In the genomic region with DNA sequence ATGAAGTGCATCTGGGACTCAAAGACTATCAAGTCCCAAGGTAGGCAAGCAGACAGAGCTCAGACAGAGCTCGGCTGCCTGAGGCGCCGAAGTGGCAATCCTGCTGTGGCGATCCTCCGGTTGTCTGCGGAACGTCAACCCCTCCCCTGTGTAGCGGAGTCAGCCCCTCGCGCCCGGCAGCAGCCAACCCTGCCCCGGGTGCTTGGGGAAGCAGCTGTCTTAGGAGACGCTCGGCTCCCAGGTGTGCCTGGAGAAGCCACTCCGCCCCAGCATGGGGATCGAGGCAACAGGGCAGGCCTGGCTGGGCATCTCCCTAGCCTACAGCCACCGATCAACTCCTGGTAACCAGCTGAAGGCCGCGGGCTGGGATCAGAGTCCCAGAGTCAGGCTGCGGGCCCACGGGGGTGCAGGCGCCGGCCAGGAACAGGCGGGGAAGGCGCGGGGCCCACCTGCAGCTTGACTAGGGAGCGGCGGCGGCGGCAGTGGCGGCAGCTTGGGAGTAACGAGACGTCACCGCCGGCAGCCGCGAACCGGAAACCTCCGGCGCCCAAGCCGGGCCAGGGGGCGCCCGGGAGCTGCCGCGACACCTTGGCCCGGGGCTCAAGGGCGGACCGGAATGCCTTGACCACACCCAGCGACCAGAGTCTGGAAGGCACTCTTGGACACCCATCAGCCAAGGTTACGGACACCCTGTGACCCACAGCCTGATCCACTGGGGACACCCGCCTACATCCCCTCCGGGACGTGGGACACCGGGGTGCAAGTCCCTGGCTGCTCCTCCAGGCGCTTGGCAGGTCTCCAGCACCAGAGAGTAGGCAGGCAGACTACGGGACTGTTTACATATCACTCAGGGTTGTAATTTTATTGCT, we compare ENCODE assay signal across 8 mouse cellular contexts. TPM values are rescaled to one million over a fixed set of nuclear protein-coding genes. Genes with fewer than 3 reads are reported as not detected.
DNase-seq lines count a peak whose midpoint lies in the region; TF ChIP-seq lines count a peak whose summit lies in the region.

A gene (minus strand): TSS at position 800 of the 869 bp plus-strand sequence.

- H3K9me3 ChIP-seq in megakaryocyte, embryonic 14.5 days: no peaks in the 10 kb centered on the region

- 0 out of 2 replicates have a peak, but pooled peaks have one; percentile 17 for TF ChIP-seq POLR2A in cortical plate, adult 2 months (IDR thresholded peaks at IDR 0.05; ENCODE audit: extremely low read depth, insufficient read depth, low read length)

- no peak for TF ChIP-seq CTCF in cortical plate, adult 2 months (IDR thresholded peaks at IDR 0.05; ENCODE audit: extremely low read depth, insufficient read depth, low read length)

- H3K4me3 ChIP-seq in cortical plate, adult 2 months (ENCODE audit: insufficient read depth, low read length): peak within 1 kb of the TSS; percentile 75
- peak within 1 kb of the TSS; percentile 96 for H3K4me3 ChIP-seq in megakaryocyte, embryonic 14.5 days (replicated peaks)

- peaks cover 34% of the 10 kb centered on the region for H3K36me3 ChIP-seq in megakaryocyte, embryonic 14.5 days (replicated peaks; ENCODE audit: low read length)

- H3K27me3 ChIP-seq in megakaryocyte, embryonic 14.5 days (replicated peaks): no peaks in the 10 kb centered on the region

- no peaks in the 10 kb centered on the region; the same call in 1 of the 2 replicates for H3K4me1 ChIP-seq in cortical plate, adult 2 months (ENCODE audit: control insufficient read depth, insufficient read depth, low read length)
- H3K4me1 ChIP-seq in megakaryocyte, embryonic 14.5 days: peaks cover 24% of the 10 kb centered on the region

- H3K27ac ChIP-seq in cortical plate, adult 2 months (ENCODE audit: insufficient read depth, low read length): peak within 1 kb of the TSS; percentile 97

- peak; percentile 92 for DNase-seq in ZHBTc4 (ENCODE audit: low read depth, low spot score)
- peak; percentile 69 for DNase-seq in gastrocnemius, postnatal 10 days
- peak; percentile 86 for DNase-seq in induced T-regulatory cell, adult 2 months (ENCODE audit: low read depth)
- DNase-seq in left cerebral cortex, adult 8-10 months (ENCODE audit: low spot score in 2 of 2): peak; percentile 59 to 62
- DNase-seq in right cerebral cortex, adult 2 months (ENCODE audit: low spot score in 2 of 2): peak; percentile 63 to 78
- peak; percentile 18 for DNase-seq in urinary bladder, postnatal 10 days (ENCODE audit: low spot score)

RNA-seq across cellular contexts. Expression of the gene that starts here (rescaled TPM):
- 31.3 and 34.1 TPM in 2 replicates for polyA plus RNA-seq in cortical plate, adult 2 months (2012; rRNA removed)
- 1 to 10 TPM; 4.9 to 8.1 TPM for total RNA-seq in gastrocnemius, postnatal 10 days (2021)
- total RNA-seq in left cerebral cortex, adult 8-10 months (2022): 10 to 100 TPM; 25.6 to 36.0 (median 27.4) TPM
- 0.21 TPM in 1 of 2 replicates, not detected in the other for polyA plus RNA-seq in megakaryocyte, embryonic 14.5 days (2012; ENCODE audit: insufficient read depth, low replicate concordance)

Comparison
In these comparisons a context has a peak if more than half of its experiments do, and no peak if none do; other contexts are left out.
1. Peak in every context shown above with its lines: DNase-seq, H3K4me3 ChIP-seq and H3K27ac ChIP-seq.
2. RNA of the gene that starts here (polyA plus RNA-seq): 31.3 to 34.1 TPM in cortical plate, adult 2 months; 0.21 TPM in megakaryocyte, embryonic 14.5 days; every median in the first group is over 10 times any median in the second.
3. DNase-seq: peak in every context shown above with its lines; median percentile 92 in ZHBTc4; 86 in induced T-regulatory cell, adult 2 months; 70 in right cerebral cortex, adult 2 months; 69 in gastrocnemius, postnatal 10 days; 60 in left cerebral cortex, adult 8-10 months; 18 in urinary bladder, postnatal 10 days.